In the genomic region with DNA sequence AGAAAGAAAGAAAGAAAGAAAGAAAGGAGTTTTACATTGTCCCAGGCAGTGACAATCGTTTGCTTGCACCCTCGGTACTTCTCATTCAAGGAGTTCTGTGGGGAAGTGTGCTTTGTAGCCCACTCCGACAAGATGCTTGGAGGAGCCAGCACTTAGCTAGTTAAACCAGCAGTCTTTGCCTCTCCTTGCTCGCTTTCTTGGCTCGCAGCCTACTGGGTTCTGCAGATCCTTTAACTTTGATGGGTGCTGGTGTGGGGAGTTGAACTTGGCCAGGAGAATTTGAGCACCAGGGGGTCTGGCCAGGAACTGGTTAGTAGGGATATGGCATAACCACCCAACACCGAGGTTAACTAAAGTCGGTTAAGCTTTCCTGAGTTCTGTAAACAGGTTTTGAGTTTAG, we compare ENCODE assay signal across 8 mouse cellular contexts.
DNase-seq lines count a peak whose midpoint lies in the region; ATAC-seq and TF ChIP-seq lines count a peak whose summit lies in the region.

No protein-coding gene starts in this region.

- no peak for DNase-seq in heart, postnatal 10 days
- no peak for DNase-seq in liver, embryonic 13.5 days
- no peak for DNase-seq in spleen, adult 18-20 months
- no peak for DNase-seq in frontal cortex, adult 2 months (ENCODE audit: extremely low spot score in 1 of 2, low spot score in 1 of 2)
- no peak for DNase-seq in left cerebral cortex, adult 9 months (ENCODE audit: low spot score in 2 of 2)

- peak overlapping the region; percentile 86 for H3K4me3 ChIP-seq in heart, embryonic 12.5 days
- peak overlapping the region; percentile 13; the same call in 1 of the 2 replicates for H3K4me3 ChIP-seq in ES-Bruce4 (ENCODE audit: low read depth, low read length)
- peak overlapping the region; percentile 66 for H3K4me3 ChIP-seq in forebrain, embryonic 12.5 days (replicated peaks)
- 0 out of 2 replicates have a peak overlapping the region, but pooled peaks have one; percentile 63 for H3K4me3 ChIP-seq in liver, embryonic 13.5 days (replicated peaks)

- no peaks in the 10 kb centered on the region; the same call in 1 of the 2 replicates for H3K36me3 ChIP-seq in heart, embryonic 12.5 days
- no peaks in the 10 kb centered on the region for H3K36me3 ChIP-seq in ES-Bruce4 (ENCODE audit: control insufficient read depth, insufficient read depth, low read length, poor library complexity, severe bottlenecking)
- no peaks in the 10 kb centered on the region for H3K36me3 ChIP-seq in forebrain, embryonic 12.5 days (replicated peaks)
- H3K36me3 ChIP-seq in liver, embryonic 13.5 days: no peaks in the 10 kb centered on the region

- WGBS in heart, embryonic 12.5 days: 24% methylated on average over 7 of the region's 7 CpGs
- 18% methylated on average over 7 of the region's 7 CpGs for WGBS in forebrain, embryonic 12.5 days
- 35% methylated on average over 7 of the region's 7 CpGs for WGBS in liver, embryonic 13.5 days (ENCODE audit: insufficient replicate concordance)

- H3K4me2 ChIP-seq in heart, embryonic 12.5 days: peak overlapping the region; percentile 92
- peak overlapping the region; percentile 85 for H3K4me2 ChIP-seq in forebrain, embryonic 12.5 days
- peak overlapping the region; percentile 79 for H3K4me2 ChIP-seq in liver, embryonic 13.5 days

- H3K4me1 ChIP-seq in heart, embryonic 12.5 days (replicated peaks): peaks cover 37% of the 10 kb centered on the region
- H3K4me1 ChIP-seq in ES-Bruce4 (ENCODE audit: control insufficient read depth, insufficient read depth, low read length): peaks cover 5% of the 10 kb centered on the region
- peaks cover 50% of the 10 kb centered on the region for H3K4me1 ChIP-seq in forebrain, embryonic 12.5 days
- peaks cover 33% of the 10 kb centered on the region for H3K4me1 ChIP-seq in liver, embryonic 13.5 days (replicated peaks)

- intact Hi-C loops in heart, postnatal 10 days (cut with DNase I): loop anchor here (2.0 to 5.0 kb wide), 2 partner anchors 39 to 104 kb away; no protein-coding TSS in a partner anchor

- ATAC-seq in heart, embryonic 12.5 days (ENCODE audit: insufficient number of reproducible peaks, low FRiP score): no peak
- ATAC-seq in forebrain, embryonic 12.5 days (ENCODE audit: low FRiP score): no peak
- ATAC-seq in liver, embryonic 13.5 days (ENCODE audit: low read depth): no peak

- no peaks in the 10 kb centered on the region for H3K27me3 ChIP-seq in heart, embryonic 12.5 days (replicated peaks)
- H3K27me3 ChIP-seq in ES-Bruce4 (ENCODE audit: control insufficient read depth, insufficient read depth, low read length, poor library complexity, severe bottlenecking): no peaks in the 10 kb centered on the region
- H3K27me3 ChIP-seq in forebrain, embryonic 12.5 days: peaks cover 8% of the 10 kb centered on the region; the same call in 1 of the 2 replicates
- peaks cover 50% of the 10 kb centered on the region for H3K27me3 ChIP-seq in liver, embryonic 13.5 days

- no peak for TF ChIP-seq POLR2A in ES-Bruce4 (IDR thresholded peaks at IDR 0.05; ENCODE audit: insufficient read depth, low read length)

- no peak overlapping the region; the same call in 1 of the 2 replicates for H3K9ac ChIP-seq in heart, embryonic 12.5 days
- H3K9ac ChIP-seq in ES-Bruce4 (ENCODE audit: low read depth, poor library complexity, severe bottlenecking): peak overlapping the region; percentile 72; the same call in 1 of the 2 replicates
- H3K9ac ChIP-seq in forebrain, embryonic 12.5 days: peak overlapping the region; percentile 83; the same call in 1 of the 2 replicates
- H3K9ac ChIP-seq in liver, embryonic 13.5 days: no peak overlapping the region

- no peak for TF ChIP-seq CTCF in ES-Bruce4 (IDR thresholded peaks at IDR 0.05; ENCODE audit: low read depth, low read length)

- TF ChIP-seq EP300 in ES-Bruce4 (IDR thresholded peaks at IDR 0.05; ENCODE audit: insufficient read depth, low read depth, low read length): no peak

- H3K9me3 ChIP-seq in heart, embryonic 12.5 days (replicated peaks): no peaks in the 10 kb centered on the region
- no peaks in the 10 kb centered on the region for H3K9me3 ChIP-seq in ES-Bruce4 (replicated peaks; ENCODE audit: control insufficient read depth, insufficient read depth, low read length, poor library complexity, severe bottlenecking)
- no peaks in the 10 kb centered on the region for H3K9me3 ChIP-seq in forebrain, embryonic 12.5 days
- no peaks in the 10 kb centered on the region for H3K9me3 ChIP-seq in liver, embryonic 13.5 days (replicated peaks)

- H3K27ac ChIP-seq in heart, embryonic 12.5 days (ENCODE audit: poor library complexity, severe bottlenecking): no peak overlapping the region
- no peak overlapping the region for H3K27ac ChIP-seq in ES-Bruce4 (ENCODE audit: insufficient read depth, low read length)
- peak overlapping the region; percentile 36; the same call in 1 of the 2 replicates for H3K27ac ChIP-seq in forebrain, embryonic 12.5 days
- no peak overlapping the region for H3K27ac ChIP-seq in liver, embryonic 13.5 days

Comparison
In these comparisons a context has a peak if more than half of its experiments do, and no peak if none do; other contexts are left out.
1. H3K4me3 ChIP-seq: peak in every context shown above with its lines; median percentile 86 in heart, embryonic 12.5 days; 66 in forebrain, embryonic 12.5 days; 63 in liver, embryonic 13.5 days; 13 in ES-Bruce4.
2. H3K9ac ChIP-seq: peak in ES-Bruce4 (single experiment) and forebrain, embryonic 12.5 days (single experiment); none in heart, embryonic 12.5 days (single experiment) and liver, embryonic 13.5 days (single experiment).
3. Peak in every context shown above with its lines, with median percentiles within 50 percentile points of each other: H3K4me2 ChIP-seq.